Mouse (Mus musculus) cortical plate, adult 2 months (tissue): ENCODE data around the gene Akip1.
A peak's percentile ranks its signal among the peaks of the same experiment; 100 is the strongest.

ENCODE experiments used
- CTCF ChIP-seq: fragments of 200-500 bp; IDR thresholded peaks from 2 replicates; pipeline ENCODE4 v1.5.1; 2011; ENCODE audit warnings: mild to moderate bottlenecking, control low read depth, low read length; ENCODE audit not compliant: insufficient read depth; ENCODE audit errors: extremely low read depth
- POLR2A ChIP-seq: fragments of 200-500 bp; IDR thresholded peaks from 2 replicates; pipeline ENCODE4 v1.6.1; 2011; ENCODE audit warnings: mild to moderate bottlenecking, low read length, control low read depth; ENCODE audit not compliant: insufficient read depth; ENCODE audit errors: extremely low read depth

DNA sequence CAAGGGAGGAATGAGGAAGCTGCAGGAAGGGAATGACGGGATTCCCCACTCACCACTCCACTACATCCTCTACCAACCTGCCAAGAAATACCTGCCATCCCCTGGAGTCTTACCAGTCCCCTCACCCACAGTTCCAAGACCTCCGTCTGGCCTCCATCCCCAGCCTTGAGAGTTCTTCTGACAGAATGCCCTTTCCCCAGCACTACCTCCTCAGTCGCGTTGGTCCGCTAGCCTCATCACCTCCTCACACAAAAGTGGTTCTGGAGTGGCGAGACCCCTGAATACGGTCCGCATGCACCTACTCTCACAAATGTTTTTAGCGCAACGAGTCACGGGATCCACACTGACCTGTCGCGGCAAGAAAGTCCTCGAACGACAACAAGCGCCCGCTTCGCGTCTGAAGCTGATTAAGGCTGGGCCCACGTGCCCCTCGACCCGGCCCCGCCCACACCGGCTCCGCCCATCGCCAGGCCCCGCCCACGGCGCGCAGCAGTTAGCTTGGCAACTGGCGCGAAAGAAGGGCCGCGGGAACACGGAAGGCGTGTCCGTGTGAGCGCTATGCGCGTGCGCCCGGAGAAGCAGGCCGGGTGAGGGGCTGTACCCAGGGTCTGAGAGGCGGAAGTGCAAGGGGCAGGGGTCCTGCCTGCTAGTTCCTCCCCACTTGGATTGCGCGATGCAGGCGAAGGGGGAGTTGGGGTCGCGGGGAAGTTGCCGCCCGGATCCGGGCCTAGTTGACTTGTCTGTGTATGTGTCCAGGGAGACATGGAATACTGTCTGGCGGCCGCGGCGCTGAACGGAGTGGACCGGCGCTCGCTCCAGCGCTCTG lies at the start of gene Akip1, which contains the start of gene St5:
- no peak for TF ChIP-seq CTCF
- TF ChIP-seq POLR2A = peak; percentile 56; the same call in 1 of the 2 replicates
